Mouse (Mus musculus) 416B (cell line): ENCODE results near the gene Ankrd33b.

Source experiments
- DNase-seq: peaks from one replicate; pipeline ENCODE4 v3.0.0; 2011; ENCODE audit warnings: low read depth

Ankrd33b gene

DNA sequence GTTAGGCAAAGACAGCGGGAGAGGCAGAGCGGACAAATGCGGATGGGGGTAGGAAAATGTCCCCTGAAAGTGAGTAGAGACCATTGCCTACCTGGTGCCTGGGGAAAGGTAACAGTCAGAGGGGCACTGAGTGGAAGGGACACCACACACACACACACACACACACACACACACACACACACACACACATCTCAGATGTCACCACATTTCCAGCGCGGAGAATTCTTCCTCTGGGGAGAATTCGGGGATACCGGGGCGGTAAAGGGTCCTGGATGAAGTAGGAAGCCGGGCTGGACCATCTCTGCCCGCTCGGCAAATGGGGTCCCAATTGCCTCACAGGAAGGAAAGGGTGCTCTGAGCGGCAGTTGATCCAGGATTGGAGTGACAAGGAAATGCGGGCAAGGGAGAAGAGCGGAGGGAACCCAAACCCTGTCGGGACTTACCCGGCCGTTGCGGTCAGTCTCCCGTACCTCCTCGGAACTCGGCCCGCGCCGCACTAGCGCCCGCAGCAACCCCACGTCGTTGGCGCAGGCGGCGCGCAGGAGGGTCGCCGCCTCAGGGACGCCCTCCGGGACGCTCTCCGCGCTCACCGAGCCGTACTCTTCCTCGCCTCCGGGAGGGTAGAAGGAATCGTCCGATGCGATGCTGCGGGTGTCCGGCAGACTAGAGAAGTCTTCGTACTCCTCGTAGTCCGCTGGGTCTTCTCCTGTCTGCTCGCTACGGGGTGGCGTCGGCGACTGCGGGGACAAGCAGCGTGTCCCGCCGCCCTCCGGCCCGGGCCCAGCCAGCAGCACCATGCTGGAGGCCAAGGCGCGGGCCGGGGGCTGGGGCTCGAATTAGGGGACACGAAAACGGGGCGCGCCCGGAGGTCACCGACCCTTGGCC lies 688 bp downstream of the Ankrd33b start:
- no peak for DNase-seq

DNA sequence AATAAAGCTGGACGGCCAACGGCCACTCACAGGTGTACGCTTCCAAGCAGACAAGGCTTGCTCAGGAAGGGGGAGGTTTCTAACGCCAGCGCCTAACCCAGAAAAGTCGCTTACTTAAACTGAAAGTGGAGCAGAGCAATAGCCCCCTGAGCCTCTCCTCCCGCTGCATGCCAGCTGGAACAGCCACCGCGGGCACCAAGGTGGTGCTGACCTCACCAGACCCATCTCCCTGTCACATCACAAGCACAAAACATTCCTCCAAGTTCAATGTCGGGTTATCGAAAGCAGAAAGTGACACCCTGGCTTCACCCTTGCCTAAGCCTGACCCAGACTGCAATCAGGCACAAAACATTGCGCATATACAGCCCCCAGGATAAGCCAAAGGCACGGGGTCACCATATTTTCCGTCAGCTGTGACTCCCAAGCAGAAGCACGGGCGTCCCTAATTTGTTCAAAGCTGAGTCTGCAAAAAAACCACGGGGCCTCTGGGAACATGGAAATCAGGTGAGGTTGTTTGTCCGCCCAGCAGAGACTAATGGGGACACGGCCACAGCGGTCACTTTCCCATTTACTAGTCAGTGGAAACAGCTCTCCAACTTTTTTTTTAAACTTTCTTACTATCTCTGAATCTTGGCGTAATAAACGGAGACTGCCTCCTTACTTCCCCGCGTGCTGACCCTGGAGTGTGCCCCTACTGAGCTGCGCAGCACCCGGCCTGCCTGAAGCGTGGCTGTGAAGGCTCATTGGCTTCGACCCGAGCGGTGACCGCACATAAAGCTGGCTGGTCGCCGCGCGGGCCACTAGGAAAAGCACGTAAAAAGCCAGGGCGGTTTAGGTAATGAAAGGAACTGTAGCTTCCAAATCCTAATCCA lies 1.6 kb downstream of the Ankrd33b start:
- DNase-seq = no peak

DNA sequence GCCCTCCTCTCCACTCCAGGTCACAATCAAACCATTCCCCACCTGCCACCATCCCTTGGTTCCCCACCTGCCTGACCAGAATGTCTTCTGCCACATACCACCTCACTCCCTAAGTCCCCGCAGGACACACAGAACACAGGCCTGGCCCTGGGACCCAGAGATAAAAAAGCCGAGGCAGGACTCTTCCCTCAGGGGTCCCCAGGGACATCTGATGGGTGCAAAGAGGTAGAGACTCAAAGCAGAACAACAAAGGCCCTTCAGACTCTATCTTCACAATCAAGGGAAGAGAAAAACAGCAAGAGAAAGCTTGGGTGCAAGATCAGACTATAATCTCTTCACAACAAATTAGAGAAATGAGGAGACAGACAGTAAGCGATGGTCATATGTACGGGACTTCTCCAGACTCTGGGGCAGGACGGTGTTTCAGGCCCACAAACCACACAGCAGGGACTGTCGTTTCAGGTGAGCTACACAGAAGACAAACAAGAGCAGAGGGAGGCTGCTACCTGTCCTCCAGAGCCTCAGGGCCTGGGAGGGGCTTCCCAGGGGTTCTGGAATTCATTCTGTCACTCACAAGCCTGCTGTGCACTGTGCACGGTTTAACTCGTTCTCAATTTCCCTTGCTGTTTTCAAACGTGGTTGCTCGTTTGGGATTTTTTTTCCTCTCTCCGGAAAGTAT lies 2.3 kb downstream of the Ankrd33b start:
- DNase-seq = no peak

DNA sequence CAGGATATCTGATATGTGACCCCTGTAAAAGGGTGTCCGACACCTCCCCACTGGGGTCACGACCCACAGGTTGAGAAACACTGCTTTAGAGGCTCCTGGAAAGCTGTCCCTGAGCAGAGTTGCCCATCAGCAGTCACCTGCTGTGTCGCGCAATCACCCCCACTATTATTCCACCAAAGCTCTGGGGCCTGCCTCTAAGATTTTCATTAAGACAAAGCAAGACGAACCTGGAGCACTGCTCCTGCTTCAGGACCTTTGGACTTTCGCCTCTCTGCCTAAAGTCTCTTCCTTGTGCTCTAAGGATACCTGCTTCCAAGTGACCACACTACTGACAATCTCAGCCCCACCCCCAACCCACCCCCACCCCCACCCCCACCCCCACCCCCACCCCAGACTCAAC lies 3.1 kb downstream of the Ankrd33b start:
- no peak for DNase-seq

DNA sequence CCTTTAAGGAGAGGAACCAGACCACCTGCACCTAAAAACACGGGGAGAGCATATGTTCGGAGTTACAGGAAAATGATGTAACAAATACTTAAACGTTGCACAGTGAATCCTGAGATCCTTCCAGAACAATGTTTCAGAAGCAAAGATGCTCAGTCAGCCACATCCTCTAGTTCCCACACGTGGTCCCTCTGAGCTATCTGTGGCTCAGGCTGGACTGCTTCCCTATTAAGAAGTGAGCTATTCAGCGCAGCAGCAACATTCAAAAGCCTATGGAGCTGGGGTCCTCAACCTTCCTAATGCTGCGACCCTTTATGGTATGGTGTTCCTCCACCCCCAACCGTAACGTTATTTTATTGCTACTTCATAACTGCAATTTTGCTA lies 3.6 kb downstream of the Ankrd33b start:
- no peak for DNase-seq

DNA sequence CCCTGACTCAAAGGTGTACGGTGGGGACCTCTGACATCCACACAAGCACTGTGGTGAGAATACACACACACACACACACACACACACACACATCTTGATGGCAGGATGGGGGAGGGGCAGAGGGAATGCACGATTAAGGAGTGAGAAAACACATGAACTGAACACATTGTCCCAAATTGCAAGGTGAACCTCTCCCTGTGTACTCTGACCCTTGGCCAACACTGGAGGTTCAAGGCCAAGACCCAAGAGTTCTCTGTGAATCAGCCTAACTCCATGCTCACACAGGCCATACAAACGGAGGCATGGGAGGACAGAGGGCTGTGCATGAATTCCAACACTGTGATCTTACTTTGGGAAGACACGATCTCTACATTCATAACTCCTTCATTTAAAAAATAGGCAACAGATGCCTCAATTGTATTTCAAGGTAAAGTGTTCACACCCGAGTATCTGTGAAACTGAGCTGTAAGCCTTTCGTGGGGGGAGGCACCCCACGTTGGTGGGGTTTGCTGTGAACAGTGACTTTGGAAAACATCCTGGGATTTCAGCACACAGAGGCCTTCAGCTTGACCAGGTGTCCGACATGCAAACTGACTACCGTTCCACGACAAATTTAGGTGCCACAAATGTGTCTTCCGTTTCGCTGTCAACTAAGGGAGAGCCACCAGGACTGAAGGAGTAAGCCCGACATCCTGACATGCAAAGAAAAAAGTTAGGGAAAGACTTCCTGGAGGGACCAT lies 4.1 kb downstream of the Ankrd33b start:
- DNase-seq = no peak

DNA sequence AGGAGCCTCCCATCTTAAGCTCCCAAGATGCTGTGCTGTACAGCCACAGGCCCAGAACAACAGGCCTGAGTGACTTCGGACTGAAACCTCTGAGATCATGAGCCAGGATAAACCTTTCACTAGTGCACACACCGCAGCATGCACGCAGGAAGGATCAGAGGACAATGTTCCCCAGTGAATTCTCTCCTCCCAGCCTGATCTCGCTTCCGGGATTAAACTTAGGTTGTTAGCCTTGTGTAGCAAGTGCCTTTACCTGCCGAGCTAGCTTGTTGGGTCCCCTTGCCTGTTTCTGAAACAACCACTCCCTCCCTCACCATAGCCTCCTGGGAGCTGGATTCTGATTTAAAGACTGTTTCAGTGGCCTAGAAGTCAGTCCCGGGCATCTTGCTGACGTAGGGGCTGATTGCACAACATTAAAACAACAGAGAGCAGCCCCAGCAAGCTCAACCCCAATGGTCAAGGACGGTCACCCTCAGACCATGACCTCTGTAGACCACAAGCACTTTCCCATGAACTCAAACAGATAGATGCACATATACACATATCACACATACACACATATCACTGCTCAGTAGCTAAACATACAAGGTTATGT lies 6.2 kb downstream of the Ankrd33b start:
- no peak for DNase-seq

DNA sequence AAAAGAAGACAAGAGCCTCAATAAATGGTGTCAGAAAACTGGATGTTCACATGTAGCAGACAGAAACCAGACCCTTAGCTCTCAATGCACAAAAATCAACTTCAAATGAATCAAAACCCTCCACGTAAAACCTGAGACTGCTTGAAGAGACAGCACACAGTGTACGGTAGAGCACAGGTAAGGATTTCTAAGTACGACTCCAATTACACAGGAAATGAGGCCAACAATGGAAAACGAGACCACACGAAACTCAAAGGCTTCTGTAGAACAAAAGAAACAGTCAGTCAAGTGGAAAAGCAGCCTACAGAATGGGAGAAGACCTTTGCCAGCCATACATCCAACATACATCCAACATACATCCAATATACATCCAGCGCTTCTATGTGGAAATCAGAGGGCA lies 6.9 kb downstream of the Ankrd33b start:
- no peak for DNase-seq

DNA sequence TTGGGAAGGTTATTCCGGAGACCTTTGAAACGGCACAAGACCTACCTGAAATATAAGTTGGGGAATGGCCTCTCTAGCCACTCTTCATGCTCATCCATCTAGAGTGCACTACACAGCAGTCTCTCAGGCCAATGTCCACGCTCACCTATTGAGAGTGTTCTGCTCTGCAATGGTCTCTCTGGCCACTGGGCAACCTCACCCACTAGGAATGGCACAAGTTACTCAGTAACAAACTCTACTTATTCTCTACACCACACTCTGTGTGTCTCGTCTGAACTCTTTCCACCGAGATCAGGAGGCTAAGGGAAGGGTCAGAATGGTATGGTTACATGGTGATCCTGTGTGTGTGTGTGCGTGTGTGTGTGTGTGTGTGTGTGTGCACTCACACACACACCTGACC lies 7.7 kb downstream of the Ankrd33b start:
- DNase-seq = no peak

DNA sequence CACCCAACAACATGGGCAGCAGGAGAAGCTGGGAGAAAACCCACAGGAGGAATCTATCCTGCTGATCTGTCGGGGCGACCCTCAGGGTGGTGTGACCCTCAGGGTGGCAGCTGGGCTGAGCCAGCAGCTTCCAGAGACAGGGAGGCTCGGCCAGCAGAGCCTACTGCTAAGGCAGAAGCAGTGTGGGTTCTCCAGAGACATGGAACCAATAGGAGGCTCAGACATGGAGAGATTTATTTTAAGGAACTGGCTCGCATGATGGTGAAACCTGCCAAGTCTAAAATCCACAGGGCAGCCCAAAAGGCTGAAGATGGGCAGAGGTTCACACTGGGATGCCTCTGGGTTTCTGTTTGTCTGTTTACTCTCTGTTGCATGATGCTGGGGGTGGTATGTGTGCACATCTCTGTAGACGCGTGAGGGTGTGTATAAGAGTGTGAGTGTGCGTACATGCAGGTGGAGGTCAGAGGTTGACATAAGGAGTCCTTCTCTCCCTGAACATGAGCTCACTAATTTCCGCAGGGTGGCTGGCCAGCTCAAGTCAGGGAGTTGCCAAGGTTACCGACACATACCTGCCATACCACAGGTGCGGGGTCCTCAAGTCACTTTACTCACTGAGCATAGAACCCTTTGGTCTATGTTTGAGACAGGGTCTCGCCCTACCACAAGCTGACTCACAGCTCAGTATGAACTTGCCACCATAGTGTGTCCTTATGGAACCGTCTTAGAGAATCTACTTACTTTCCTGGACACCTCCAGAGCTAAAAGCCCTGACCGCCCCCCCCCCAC lies 14.8 kb downstream of the Ankrd33b start:
- no peak for DNase-seq

DNA sequence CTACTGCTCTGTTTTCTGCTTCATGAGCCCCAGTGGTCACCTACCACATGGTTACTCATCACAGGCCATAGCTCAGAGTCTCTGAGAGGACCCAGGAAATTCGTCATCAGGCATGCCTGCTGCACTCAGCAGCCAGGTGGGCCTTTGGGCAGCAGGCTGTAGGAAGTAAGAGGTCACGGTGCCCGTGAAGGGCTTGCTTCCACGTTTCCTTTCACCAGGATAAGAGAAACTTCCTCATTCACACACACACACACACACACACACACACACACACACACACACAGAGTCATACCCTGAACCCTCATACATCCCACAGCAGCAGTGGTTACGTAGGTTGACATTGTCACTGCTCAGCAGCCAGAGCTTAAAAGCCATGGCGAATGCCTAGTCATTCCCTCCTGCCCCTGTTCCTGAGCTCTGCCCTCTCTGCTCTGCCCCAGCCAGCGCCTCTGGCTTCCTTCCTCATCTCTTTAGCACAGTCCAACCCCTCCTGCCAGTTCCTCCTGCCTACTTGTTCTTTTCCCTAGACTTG lies 17.6 kb downstream of the Ankrd33b start:
- peak; percentile 77 for DNase-seq

DNA sequence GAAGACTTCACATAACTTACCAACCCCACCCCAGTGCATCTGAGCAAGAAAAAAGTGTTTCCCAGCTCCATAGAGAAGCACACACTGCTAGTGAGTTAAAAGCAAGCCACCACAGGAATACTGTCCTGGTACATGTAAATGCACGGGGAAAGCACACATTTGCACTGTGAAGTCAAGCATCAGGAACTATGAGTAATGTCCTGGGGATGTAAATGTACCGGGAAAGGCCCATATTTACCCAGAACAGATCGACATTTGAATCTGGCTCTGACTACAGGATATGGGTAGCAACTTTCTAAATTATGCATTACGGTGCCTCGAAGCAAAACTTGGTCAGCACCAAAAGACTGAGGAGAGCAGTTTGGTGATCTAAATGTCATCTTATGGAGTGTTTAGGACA lies 18.5 kb downstream of the Ankrd33b start:
- DNase-seq = no peak

DNA sequence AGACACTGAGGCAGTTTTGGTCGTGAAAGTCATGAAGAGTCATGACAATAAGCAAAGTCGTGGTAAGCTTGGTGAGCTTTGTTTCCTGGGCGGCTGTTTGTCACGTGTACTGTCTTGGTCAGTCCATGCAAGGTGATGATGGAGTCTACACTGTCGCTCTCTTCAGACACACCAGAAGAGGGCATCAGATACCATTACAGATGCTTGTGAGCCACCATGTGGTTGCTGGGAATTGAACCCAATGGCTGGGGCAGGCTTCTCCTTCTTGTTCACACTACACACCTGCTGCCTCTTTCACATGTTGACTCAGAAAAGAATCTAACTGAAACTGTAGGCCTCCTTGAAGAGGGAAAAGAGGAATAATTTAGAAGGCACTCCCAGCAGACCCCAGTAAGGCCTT lies 19.3 kb downstream of the Ankrd33b start:
- no peak for DNase-seq

DNA sequence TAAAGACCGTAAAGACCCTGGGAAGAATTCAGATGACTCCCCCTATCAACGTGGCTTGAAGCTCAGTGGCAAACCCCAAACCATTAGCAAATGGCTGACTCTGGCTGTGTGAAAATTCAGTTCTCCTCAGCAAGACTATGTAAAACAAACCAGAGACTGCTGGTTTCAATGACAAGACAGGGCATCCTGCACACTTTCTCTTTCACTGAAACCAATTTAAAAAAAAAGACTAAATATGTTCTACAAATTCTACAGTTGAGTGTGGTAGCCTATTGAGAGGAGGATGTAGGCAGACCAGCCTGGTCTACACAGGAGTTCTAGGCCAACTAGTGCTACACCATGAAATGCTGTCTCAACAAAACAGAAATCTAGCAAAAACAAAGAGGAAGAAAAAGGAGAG lies 21.0 kb downstream of the Ankrd33b start:
- DNase-seq = no peak

DNA sequence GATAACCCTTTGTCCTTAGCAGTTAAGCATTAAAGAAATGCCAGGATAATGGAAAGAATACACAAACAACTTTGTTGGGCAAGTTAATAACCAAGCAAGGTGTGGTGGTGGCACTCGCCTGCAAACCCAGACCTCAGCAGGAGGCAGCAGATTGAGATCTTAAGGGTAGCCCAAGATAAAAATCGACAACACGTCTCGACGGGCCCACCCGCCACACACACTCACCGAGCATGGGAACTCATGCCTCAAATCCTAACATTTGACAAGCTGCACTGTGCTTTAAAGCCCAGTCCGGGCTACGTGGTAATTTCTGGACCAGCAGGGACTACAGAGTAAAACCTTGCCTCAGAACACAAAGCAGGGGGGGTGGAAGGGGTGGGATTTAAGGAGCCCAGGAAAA lies 22.2 kb downstream of the Ankrd33b start:
- DNase-seq = no peak

DNA sequence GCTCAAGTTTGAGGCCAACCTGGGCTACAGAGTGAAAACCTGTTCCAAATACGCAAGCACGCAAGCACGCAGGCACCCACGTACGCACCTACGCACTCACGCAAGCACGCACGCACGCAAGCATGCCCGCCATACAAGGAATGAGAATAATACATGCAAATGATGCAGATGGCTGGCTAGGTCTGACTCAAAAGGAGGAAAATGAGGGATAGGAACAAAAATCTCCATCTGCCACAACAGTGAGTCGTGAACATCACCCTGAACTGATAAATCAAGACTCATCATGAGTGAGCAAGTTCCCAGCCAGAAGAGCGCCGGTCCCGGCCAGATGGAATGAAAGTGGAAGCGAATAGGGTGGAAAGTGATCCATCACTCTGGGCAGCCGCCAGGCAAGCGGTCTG lies 22.7 kb downstream of the Ankrd33b start:
- no peak for DNase-seq

DNA sequence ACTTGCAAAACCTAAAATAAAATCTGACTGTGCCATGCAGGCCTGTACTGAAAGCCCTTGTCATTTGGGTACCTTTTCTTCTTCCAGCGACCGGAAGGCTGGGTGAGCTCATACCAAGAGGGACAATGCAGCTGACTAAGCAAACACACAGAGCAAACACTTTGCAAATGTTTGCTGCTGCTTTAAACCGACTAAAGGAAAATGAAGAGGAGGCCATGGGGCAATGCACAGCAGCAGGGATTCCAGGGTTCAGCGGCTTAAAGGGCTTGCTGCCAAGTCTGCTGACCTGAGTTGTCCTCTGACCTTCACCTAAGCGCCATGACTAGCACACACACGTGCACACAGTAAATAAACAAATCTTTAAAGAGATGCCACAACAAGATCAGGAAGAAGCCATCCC lies 23.9 kb downstream of the Ankrd33b start:
- DNase-seq = no peak

DNA sequence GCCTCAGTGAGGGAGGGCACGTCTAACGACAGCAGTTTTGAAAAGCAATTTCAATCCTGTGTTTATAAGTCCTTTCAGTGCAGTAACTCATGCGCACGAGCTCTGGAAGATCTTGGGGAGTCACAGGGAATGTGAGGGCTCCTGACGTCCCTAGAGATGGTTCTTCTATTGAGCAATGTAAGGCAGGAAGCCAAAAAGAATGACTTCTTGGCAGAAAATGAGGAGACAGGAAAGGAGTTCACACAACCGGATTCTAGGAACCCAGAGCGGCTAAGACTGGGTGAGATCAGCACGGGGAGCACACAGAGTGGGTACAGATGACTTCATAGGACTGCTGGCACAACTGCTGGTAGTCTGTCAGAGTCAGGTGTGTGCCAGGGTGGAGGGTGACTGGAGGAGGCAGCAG lies 25.0 kb downstream of the Ankrd33b start:
- DNase-seq = peak; percentile 26

DNA sequence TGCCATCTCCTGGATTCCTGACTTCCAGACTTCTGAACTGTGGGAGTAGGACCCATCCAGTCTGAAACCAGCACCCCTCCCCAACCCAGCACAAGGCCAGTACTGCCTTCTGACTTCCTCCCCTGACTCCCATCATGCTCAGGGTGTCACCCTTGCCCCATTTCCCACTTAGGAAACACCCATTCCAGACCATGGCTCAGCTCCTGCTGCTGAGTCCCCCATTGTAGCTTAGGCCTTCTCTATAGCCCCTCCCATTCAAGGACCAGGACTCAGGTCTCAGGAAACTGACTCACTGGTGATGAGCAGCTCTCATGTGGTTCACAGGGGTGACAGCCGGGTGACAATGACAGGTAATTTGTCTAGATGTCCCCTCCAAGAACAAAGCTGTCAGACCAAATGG lies 25.5 kb downstream of the Ankrd33b start:
- DNase-seq = peak; percentile 38

DNA sequence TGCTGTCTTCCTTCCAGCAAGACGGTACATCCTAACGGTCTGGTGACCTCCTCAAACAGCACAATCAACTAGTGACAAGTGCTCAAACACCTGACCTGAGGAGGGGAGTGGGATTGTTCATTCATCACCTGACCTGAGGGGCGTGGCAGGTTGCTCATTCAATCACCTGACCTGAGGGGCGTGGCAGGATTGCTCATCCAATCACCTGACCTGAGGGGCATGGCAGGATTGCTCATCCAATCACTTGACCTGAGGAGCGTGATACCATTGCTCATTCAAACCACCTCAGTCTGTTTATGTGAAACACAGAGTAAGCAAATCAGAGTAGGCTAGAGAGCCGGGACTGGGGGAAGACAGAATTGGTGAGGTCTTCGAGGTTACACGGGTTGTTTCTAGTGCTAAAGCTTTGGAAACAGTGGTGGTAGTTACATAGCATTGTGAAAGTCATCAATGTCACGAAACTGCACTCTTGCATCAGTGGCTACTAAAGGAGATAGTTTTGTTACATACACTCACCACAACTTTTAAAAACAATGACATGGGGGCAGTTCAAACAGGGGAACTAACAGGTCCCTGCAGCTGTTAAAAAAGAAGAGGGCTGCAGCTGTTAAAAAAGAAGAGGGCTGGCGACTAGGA lies 28.8 kb downstream of the Ankrd33b start:
- peak; percentile 60 for DNase-seq
